Mouse (Mus musculus) right cerebral cortex, postnatal 14 days (tissue): Measurements from ENCODE around the gene Eid2b.

ENCODE experiments used
- DNase-seq: peaks from one replicate; pipeline ENCODE4 v3.0.0; 2022

Gene Eid2b

GRCm38 (mm10) chr7:28301616-28302433, 24.3 kb downstream of the Eid2b start, which contains the start of gene Dll3:
Gene Dll3, minus strand, starts transcription at chr7:28302238.
- peak; percentile 49 for DNase-seq

GRCm38 (mm10) chr7:28305641-28306040, 28.1 kb downstream of the Eid2b start:
- DNase-seq: no peak

- no peak for DNase-seq
Measured at GRCm38 (mm10) chr7:28306216-28306615, 28.7 kb downstream of the Eid2b start.

- DNase-seq: no peak
Measured at GRCm38 (mm10) chr7:28309737-28310136, 32.2 kb downstream of the Eid2b start.

GRCm38 (mm10) chr7:28311151-28311925, 33.8 kb downstream of the Eid2b start:
- no peak for DNase-seq

- peak; percentile 99 for DNase-seq
Measured at GRCm38 (mm10) chr7:28311926-28312543, 34.5 kb downstream of the Eid2b start, which contains the start of gene Timm50. Gene Timm50, minus strand, starts transcription at chr7:28312072.

GRCm38 (mm10) chr7:28318036-28318435, 40.5 kb downstream of the Eid2b start:
- DNase-seq: no peak

- no peak for DNase-seq
Measured at GRCm38 (mm10) chr7:28318714-28319113, 41.2 kb downstream of the Eid2b start.

- no peak for DNase-seq
Measured at GRCm38 (mm10) chr7:28321974-28322720, 44.6 kb downstream of the Eid2b start.

- no peak for DNase-seq
Measured at GRCm38 (mm10) chr7:28325293-28325692, 47.8 kb downstream of the Eid2b start.

GRCm38 (mm10) chr7:28326457-28326856, 48.9 kb downstream of the Eid2b start:
- no peak for DNase-seq

- DNase-seq: no peak
Measured at GRCm38 (mm10) chr7:28328260-28328659, 50.7 kb downstream of the Eid2b start.
